Mouse (Mus musculus): Measurements from ENCODE around the gene Olfr1128. TPM values are rescaled to one million over a fixed set of nuclear protein-coding genes. Genes with fewer than 3 reads are reported as not detected.
"Not testable (repeated sequence)": the region's sequence is repeated elsewhere in the genome, so short reads cannot be mapped to it uniquely, and the experiment has no call there.

The Olfr1128 gene
- not detected for polyA plus RNA-seq (2012; fragmentation: generic; extraction: Trizol)
- long read RNA-seq, experiment 1 = 0 reads
- long read RNA-seq, experiment 2 = 0 reads

- H3K79me2 ChIP-seq (ENCODE audit: control insufficient read depth, insufficient read depth) = no peaks in the 10 kb centered on the region
- no peak within 1 kb of the TSS for H3K4me3 ChIP-seq (ENCODE audit: insufficient read depth, poor library complexity, severe bottlenecking)
- no peaks in the 10 kb centered on the region for H3K27me3 ChIP-seq (ENCODE audit: control insufficient read depth, insufficient read depth, insufficient read length)
- H3ac ChIP-seq (ENCODE audit: control insufficient read depth, insufficient read length, low read depth) = no peak within 1 kb of the TSS
- H3K36me3 ChIP-seq (ENCODE audit: control insufficient read depth, insufficient read depth) = no peaks in the 10 kb centered on the region
- H3K79me3 ChIP-seq (ENCODE audit: low read depth) = no peaks in the 10 kb centered on the region
- TF ChIP-seq MYOD1 (IDR thresholded peaks at IDR 0.05; ENCODE audit: control insufficient read depth, insufficient read length, low read depth) (no peak), CEBPB (IDR thresholded peaks at IDR 0.05; ENCODE audit: low read depth) (no peak), MAX (IDR thresholded peaks at IDR 0.05) (no peak), MYOG (IDR thresholded peaks at IDR 0.05; ENCODE audit: control insufficient read depth, extremely low read depth, insufficient read length) (no peak), FOSL1 (IDR thresholded peaks at IDR 0.05; ENCODE audit: insufficient read depth, low read length, poor library complexity, severe bottlenecking) (no peak), USF1 (IDR thresholded peaks at IDR 0.05; ENCODE audit: low read depth) (no peak), CTCF (IDR thresholded peaks at IDR 0.05; ENCODE audit: control insufficient read depth, insufficient read depth, insufficient read length) (no peak)
Measured at GRCm38 (mm10) chr2:87545442-87545841, at the start of gene Olfr1128. Olfr1128 (minus strand) TSS chr2:87545542.

GRCm38 (mm10) chr2:87573602-87574001 lies 28.3 kb upstream of the Olfr1128 start, which contains the start of gene Olfr1129:
Olfr1129 (plus strand) TSS chr2:87573902.
- H3K4me3 ChIP-seq (ENCODE audit: insufficient read depth, poor library complexity, severe bottlenecking); H3ac ChIP-seq (ENCODE audit: control insufficient read depth, insufficient read length, low read depth); H3K79me3 ChIP-seq (ENCODE audit: low read depth); H3K36me3 ChIP-seq (ENCODE audit: control insufficient read depth, insufficient read depth); H3K27me3 ChIP-seq (ENCODE audit: control insufficient read depth, insufficient read depth, insufficient read length); H3K79me2 ChIP-seq (ENCODE audit: control insufficient read depth, insufficient read depth): not testable (repeated sequence)

- Histone ChIP-seq H3K79me2 (ENCODE audit: control insufficient read depth, insufficient read depth) (no peaks in the 10 kb centered on the region), H3ac (ENCODE audit: control insufficient read depth, insufficient read length, low read depth) (no peak overlapping the region), H3K36me3 (ENCODE audit: control insufficient read depth, insufficient read depth) (no peaks in the 10 kb centered on the region), H3K4me3 (ENCODE audit: insufficient read depth, poor library complexity, severe bottlenecking) (no peak overlapping the region), H3K27me3 (ENCODE audit: control insufficient read depth, insufficient read depth, insufficient read length) (no peaks in the 10 kb centered on the region), H3K79me3 (ENCODE audit: low read depth) (no peaks in the 10 kb centered on the region)
- no peak for TF ChIP-seq CTCF (IDR thresholded peaks at IDR 0.05; ENCODE audit: control insufficient read depth, insufficient read depth, insufficient read length)
- no peak for TF ChIP-seq FOSL1 (IDR thresholded peaks at IDR 0.05; ENCODE audit: insufficient read depth, low read length, poor library complexity, severe bottlenecking)
Measured at GRCm38 (mm10) chr2:87534826-87535225, 10.5 kb downstream of the Olfr1128 start.

GRCm38 (mm10) chr2:87531496-87531895 lies 13.8 kb downstream of the Olfr1128 start, which contains the start of gene Olfr153:
Olfr153 (plus strand) TSS chr2:87531796.
- Histone ChIP-seq H3K4me3 (ENCODE audit: insufficient read depth, poor library complexity, severe bottlenecking) (no peak within 1 kb of the TSS), H3K79me3 (ENCODE audit: low read depth) (no peaks in the 10 kb centered on the region), H3ac (ENCODE audit: control insufficient read depth, insufficient read length, low read depth) (no peak within 1 kb of the TSS), H3K27me3 (ENCODE audit: control insufficient read depth, insufficient read depth, insufficient read length) (no peaks in the 10 kb centered on the region), H3K79me2 (ENCODE audit: control insufficient read depth, insufficient read depth) (no peaks in the 10 kb centered on the region), H3K36me3 (ENCODE audit: control insufficient read depth, insufficient read depth) (no peaks in the 10 kb centered on the region)
- TF ChIP-seq MYOD1 (IDR thresholded peaks at IDR 0.05; ENCODE audit: control insufficient read depth, insufficient read length, low read depth) (no peak), FOSL1 (IDR thresholded peaks at IDR 0.05; ENCODE audit: insufficient read depth, low read length, poor library complexity, severe bottlenecking) (no peak), MAX (IDR thresholded peaks at IDR 0.05) (no peak), CTCF (IDR thresholded peaks at IDR 0.05; ENCODE audit: control insufficient read depth, insufficient read depth, insufficient read length) (no peak), CEBPB (IDR thresholded peaks at IDR 0.05; ENCODE audit: low read depth) (no peak), USF1 (IDR thresholded peaks at IDR 0.05; ENCODE audit: low read depth) (no peak), MYOG (IDR thresholded peaks at IDR 0.05; ENCODE audit: control insufficient read depth, extremely low read depth, insufficient read length) (no peak)

GRCm38 (mm10) chr2:87525899-87526616 lies 19.3 kb downstream of the Olfr1128 start:
- not testable (repeated sequence) for H3K4me3 ChIP-seq (ENCODE audit: insufficient read depth, poor library complexity, severe bottlenecking); H3ac ChIP-seq (ENCODE audit: control insufficient read depth, insufficient read length, low read depth); H3K36me3 ChIP-seq (ENCODE audit: control insufficient read depth, insufficient read depth); H3K79me2 ChIP-seq (ENCODE audit: control insufficient read depth, insufficient read depth); H3K27me3 ChIP-seq (ENCODE audit: control insufficient read depth, insufficient read depth, insufficient read length); H3K79me3 ChIP-seq (ENCODE audit: low read depth)

GRCm38 (mm10) chr2:87520651-87521050 lies 24.7 kb downstream of the Olfr1128 start:
- no peaks in the 10 kb centered on the region for H3K79me3 ChIP-seq (ENCODE audit: low read depth)
- H3K4me3 ChIP-seq (ENCODE audit: insufficient read depth, poor library complexity, severe bottlenecking) = no peak overlapping the region
- H3ac ChIP-seq (ENCODE audit: control insufficient read depth, insufficient read length, low read depth) = no peak overlapping the region
- TF ChIP-seq CTCF (IDR thresholded peaks at IDR 0.05; ENCODE audit: control insufficient read depth, insufficient read depth, insufficient read length) (no peak), CEBPB (IDR thresholded peaks at IDR 0.05; ENCODE audit: low read depth) (no peak), MYOG (IDR thresholded peaks at IDR 0.05; ENCODE audit: control insufficient read depth, extremely low read depth, insufficient read length) (no peak), USF1 (IDR thresholded peaks at IDR 0.05; ENCODE audit: low read depth) (no peak), MYOD1 (IDR thresholded peaks at IDR 0.05; ENCODE audit: control insufficient read depth, insufficient read length, low read depth) (no peak)
- H3K27me3 ChIP-seq (ENCODE audit: control insufficient read depth, insufficient read depth, insufficient read length) = no peaks in the 10 kb centered on the region
- H3K79me2 ChIP-seq (ENCODE audit: control insufficient read depth, insufficient read depth) = no peaks in the 10 kb centered on the region
- H3K36me3 ChIP-seq (ENCODE audit: control insufficient read depth, insufficient read depth) = no peaks in the 10 kb centered on the region

Measured in C2C12 (cell line).